Mouse (Mus musculus): ENCODE data around the gene Rps16. TPM values are rescaled to one million over a fixed set of nuclear protein-coding genes. Genes with fewer than 3 reads are reported as not detected.

Rps16 gene
- total and polyA plus RNA-seq, 2 experiments from 2014 or later: 161 to 481 TPM

- Histone ChIP-seq H3K27me3 (ENCODE audit: control insufficient read depth, insufficient read depth, low read length) (no peaks in the 10 kb centered on the region), H3K4me3 (ENCODE audit: low read depth, low read length) (no peak overlapping the region), H3K9me3 (replicated peaks; ENCODE audit: control insufficient read depth, low read length) (no peaks in the 10 kb centered on the region), H3K4me2 (ENCODE audit: low read depth, low read length) (no peak overlapping the region), H3K9ac (replicated peaks; ENCODE audit: low read depth, low read length) (no peak overlapping the region), H3K4me1 (ENCODE audit: control insufficient read depth, insufficient read depth) (no peaks in the 10 kb centered on the region), H3K36me3 (replicated peaks; ENCODE audit: control insufficient read depth, insufficient read depth, low read length) (peaks cover 100% of the 10 kb centered on the region), H3K27ac (ENCODE audit: low read depth) (no peak overlapping the region)
- WGBS: 96% methylated on average over 8 of the region's 8 CpGs
- TF ChIP-seq EP300 (IDR thresholded peaks at IDR 0.05; ENCODE audit: low read depth) (no peak), CTCF (IDR thresholded peaks at IDR 0.05; ENCODE audit: low read depth) (no peak)
- ATAC-seq (ENCODE audit: insufficient read depth, low read depth) (no peak), DNase-seq (ENCODE audit: low spot score) (no peak)
Observed at GRCm38 (mm10) chr7:28325293-28325692, 25.2 kb upstream of the Rps16 start.

GRCm38 (mm10) chr7:28326457-28326856 lies 24.0 kb upstream of the Rps16 start:
- TF ChIP-seq CTCF (IDR thresholded peaks at IDR 0.05; ENCODE audit: low read depth) (no peak), EP300 (IDR thresholded peaks at IDR 0.05; ENCODE audit: low read depth) (no peak)

GRCm38 (mm10) chr7:28328260-28328659 lies 22.2 kb upstream of the Rps16 start:
- no peaks in the 10 kb centered on the region for H3K4me1 ChIP-seq (ENCODE audit: control insufficient read depth, insufficient read depth)
- ATAC-seq (ENCODE audit: insufficient read depth, low read depth) (no peak), DNase-seq (ENCODE audit: low spot score) (no peak)
- peaks cover 88% of the 10 kb centered on the region for H3K36me3 ChIP-seq (replicated peaks; ENCODE audit: control insufficient read depth, insufficient read depth, low read length)
- no peaks in the 10 kb centered on the region for H3K9me3 ChIP-seq (replicated peaks; ENCODE audit: control insufficient read depth, low read length)
- no peak overlapping the region for H3K9ac ChIP-seq (replicated peaks; ENCODE audit: low read depth, low read length)
- no peaks in the 10 kb centered on the region for H3K27me3 ChIP-seq (ENCODE audit: control insufficient read depth, insufficient read depth, low read length)
- no peak overlapping the region for H3K4me3 ChIP-seq (ENCODE audit: low read depth, low read length)
- no peak overlapping the region for H3K27ac ChIP-seq (ENCODE audit: low read depth)
- no peak overlapping the region for H3K4me2 ChIP-seq (ENCODE audit: low read depth, low read length)
- TF ChIP-seq CTCF (IDR thresholded peaks at IDR 0.05; ENCODE audit: low read depth): no peak
- TF ChIP-seq EP300 (IDR thresholded peaks at IDR 0.05; ENCODE audit: low read depth): no peak
- WGBS: 98% methylated on average over 2 of the region's 2 CpGs

More at GRCm38 (mm10) chr7:28326457-28326856, 24.0 kb upstream of the Rps16 start:
- no peak for ATAC-seq (ENCODE audit: insufficient read depth, low read depth)
- no peak for DNase-seq (ENCODE audit: low spot score)
- 83% methylated on average over 4 of the region's 4 CpGs for WGBS
- Histone ChIP-seq H3K4me1 (ENCODE audit: control insufficient read depth, insufficient read depth) (no peaks in the 10 kb centered on the region), H3K36me3 (replicated peaks; ENCODE audit: control insufficient read depth, insufficient read depth, low read length) (peaks cover 100% of the 10 kb centered on the region), H3K27ac (ENCODE audit: low read depth) (no peak overlapping the region), H3K27me3 (ENCODE audit: control insufficient read depth, insufficient read depth, low read length) (no peaks in the 10 kb centered on the region), H3K9ac (replicated peaks; ENCODE audit: low read depth, low read length) (no peak overlapping the region), H3K4me3 (ENCODE audit: low read depth, low read length) (no peak overlapping the region), H3K4me2 (ENCODE audit: low read depth, low read length) (no peak overlapping the region), H3K9me3 (replicated peaks; ENCODE audit: control insufficient read depth, low read length) (no peaks in the 10 kb centered on the region)

GRCm38 (mm10) chr7:28334534-28334933 lies 15.9 kb upstream of the Rps16 start:
- DNase-seq (ENCODE audit: low spot score) (no peak), ATAC-seq (ENCODE audit: insufficient read depth, low read depth) (no peak)
- TF ChIP-seq EP300 (IDR thresholded peaks at IDR 0.05; ENCODE audit: low read depth) (no peak), CTCF (IDR thresholded peaks at IDR 0.05; ENCODE audit: low read depth) (no peak)
- Histone ChIP-seq H3K36me3 (replicated peaks; ENCODE audit: control insufficient read depth, insufficient read depth, low read length) (peaks cover 26% of the 10 kb centered on the region), H3K4me3 (ENCODE audit: low read depth, low read length) (no peak overlapping the region), H3K4me2 (ENCODE audit: low read depth, low read length) (no peak overlapping the region), H3K9me3 (replicated peaks; ENCODE audit: control insufficient read depth, low read length) (no peaks in the 10 kb centered on the region), H3K27me3 (ENCODE audit: control insufficient read depth, insufficient read depth, low read length) (no peaks in the 10 kb centered on the region), H3K27ac (ENCODE audit: low read depth) (no peak overlapping the region), H3K9ac (replicated peaks; ENCODE audit: low read depth, low read length) (no peak overlapping the region), H3K4me1 (ENCODE audit: control insufficient read depth, insufficient read depth) (peaks cover 5% of the 10 kb centered on the region)
- 83% methylated on average over 4 of the region's 4 CpGs for WGBS

GRCm38 (mm10) chr7:28335471-28335870 lies 15.0 kb upstream of the Rps16 start:
- TF ChIP-seq EP300 (IDR thresholded peaks at IDR 0.05; ENCODE audit: low read depth) (no peak), CTCF (IDR thresholded peaks at IDR 0.05; ENCODE audit: low read depth) (no peak)
- no peaks in the 10 kb centered on the region for H3K27me3 ChIP-seq (ENCODE audit: control insufficient read depth, insufficient read depth, low read length)
- no peak overlapping the region for H3K27ac ChIP-seq (ENCODE audit: low read depth)
- peaks cover 5% of the 10 kb centered on the region for H3K4me1 ChIP-seq (ENCODE audit: control insufficient read depth, insufficient read depth)
- DNase-seq (ENCODE audit: low spot score) (no peak), ATAC-seq (ENCODE audit: insufficient read depth, low read depth) (no peak)
- H3K4me2 ChIP-seq (ENCODE audit: low read depth, low read length): no peak overlapping the region
- 84% methylated on average over 2 of the region's 2 CpGs for WGBS
- no peak overlapping the region for H3K9ac ChIP-seq (replicated peaks; ENCODE audit: low read depth, low read length)
- H3K4me3 ChIP-seq (ENCODE audit: low read depth, low read length): no peak overlapping the region
- peaks cover 16% of the 10 kb centered on the region for H3K36me3 ChIP-seq (replicated peaks; ENCODE audit: control insufficient read depth, insufficient read depth, low read length)
- H3K9me3 ChIP-seq (replicated peaks; ENCODE audit: control insufficient read depth, low read length): no peaks in the 10 kb centered on the region
